Mouse (Mus musculus) ES-E14 (cell line): ENCODE results near the gene Spty2d1. TPM values are rescaled to one million over a fixed set of nuclear protein-coding genes. Genes with fewer than 3 reads are reported as not detected.

ENCODE experiments used
- DNase-seq: peaks from one replicate; pipeline ENCODE4 v3.0.0-alpha.2; 2013; ENCODE audit warnings: low read depth, low spot score
- H3K27ac ChIP-seq: 2 replicates; pipeline ENCODE4 v1.5.1; 2012; ENCODE audit warnings: low read depth, mild to moderate bottlenecking, low read length, moderate library complexity, mixed read lengths; ENCODE audit not compliant: poor library complexity, insufficient read depth, severe bottlenecking
- H3K36me3 ChIP-seq: 2 replicates; pipeline ENCODE4 v1.6.1; 2012; ENCODE audit warnings: mild to moderate bottlenecking, low read length, moderate library complexity, mixed read lengths; ENCODE audit not compliant: control insufficient read depth, poor library complexity, insufficient read depth, severe bottlenecking
- H3K4me1 ChIP-seq, 2 experiments: fragments of 150-350 bp in 1 of 2; sonication (generic) in 1 of 2; 2 replicates each; pipeline ENCODE4 v1.6.1; 2012; ENCODE audit warnings: low read length in 2 of 2, mild to moderate bottlenecking in 1 of 2, mixed read lengths in 1 of 2; ENCODE audit not compliant: control insufficient read depth in 2 of 2, insufficient read depth in 2 of 2, poor library complexity in 1 of 2
- H3K4me3 ChIP-seq, 2 experiments: fragments of 150-350 bp in 1 of 2; sonication (generic) in 1 of 2; 2 replicates each; pipeline ENCODE4 v1.5.1; 2012; ENCODE audit warnings: low read length in 2 of 2, low read depth in 1 of 2, mild to moderate bottlenecking in 1 of 2, mixed read lengths in 1 of 2; ENCODE audit not compliant: insufficient read depth in 1 of 2, poor library complexity in 1 of 2, severe bottlenecking in 1 of 2
- H3K9ac ChIP-seq: 2 replicates; pipeline ENCODE4 v1.6.1; 2012; ENCODE audit warnings: low read depth, mild to moderate bottlenecking, low read length, mixed read lengths; ENCODE audit not compliant: poor library complexity, insufficient read depth, severe bottlenecking
- H3K9me3 ChIP-seq: fragments of 150-350 bp; sonication (generic); 2 replicates; pipeline ENCODE4 v1.6.1; 2012; ENCODE audit warnings: low read depth, mild to moderate bottlenecking, low read length; ENCODE audit not compliant: control insufficient read depth, insufficient read depth
- CHD2 ChIP-seq: IDR thresholded peaks from 2 replicates; pipeline ENCODE4 v1.6.1; 2014; ENCODE audit warnings: mild to moderate bottlenecking, low read depth, low read length, inconsistent platforms
- HCFC1 ChIP-seq: IDR thresholded peaks from 2 replicates; pipeline ENCODE4 v1.6.1; 2012; ENCODE audit warnings: low read length, inconsistent platforms, borderline replicate concordance; ENCODE audit not compliant: insufficient read depth
- MAFK ChIP-seq: IDR thresholded peaks from 2 replicates; pipeline ENCODE4 v1.6.1; 2014; ENCODE audit warnings: mild to moderate bottlenecking, low read depth, low read length, inconsistent platforms; ENCODE audit not compliant: insufficient read depth
- ZC3H11A ChIP-seq: IDR thresholded peaks from 2 replicates; pipeline ENCODE4 v1.6.1; 2012; ENCODE audit warnings: low read depth, mild to moderate bottlenecking, inconsistent platforms, low read length, borderline replicate concordance
- ZNF384 ChIP-seq: IDR thresholded peaks from 2 replicates; pipeline ENCODE4 v1.6.1; 2012; ENCODE audit warnings: low read depth, low read length, inconsistent platforms
- in situ Hi-C, 2 experiments: fragments of 600-800 bp; cut with MboI; formaldehyde crosslinking; loops; one replicate each; pipeline ENCODE4 v1.15.1; 2025; ENCODE audit warnings: low sequenced_read_pairs in 2 of 2, inconsistent platforms in 1 of 2; ENCODE audit not compliant: unreplicated experiment in 2 of 2
- total RNA-seq: library from RNA; depleted of rRNA; stranded (reverse); fragments of 300-350 nt; gene quantifications from 2 replicates; pipeline ENCODE4 v1.2.3, GENCODE M21; 2012

The Spty2d1 gene
- total RNA-seq, 1 experiment, result 10.6 TPM

DNA sequence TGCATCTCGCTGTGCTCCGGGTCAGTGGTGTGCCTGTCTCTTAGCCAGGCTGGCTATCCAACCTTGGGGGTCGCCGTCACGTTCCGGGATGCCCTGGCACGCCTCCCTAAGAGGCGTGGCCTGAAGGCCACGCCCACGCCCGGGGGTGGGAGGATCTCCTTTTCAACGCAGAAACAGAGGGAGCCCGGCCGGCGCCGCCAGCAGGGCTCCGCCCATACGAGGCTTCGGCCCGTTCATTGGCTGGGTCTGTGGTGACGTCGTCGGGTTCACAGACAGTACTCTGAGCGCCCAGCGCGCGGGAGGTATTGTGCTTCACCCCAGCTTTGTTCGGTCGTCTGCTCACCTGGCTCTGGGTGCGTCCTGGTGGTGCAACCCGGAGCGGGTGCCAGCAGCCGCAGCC lies 42.2 kb upstream of the Spty2d1 start, which contains the start of gene Tmem86a:
TSS of gene Tmem86a (plus strand) at position 236 of the 400 bp plus-strand sequence.
- peak within 1 kb of the TSS; percentile 73 to 84 for H3K4me3 ChIP-seq
- no peak within 1 kb of the TSS for H3K27ac ChIP-seq
- peaks cover 0 to 4% of the 10 kb centered on the region in 2 experiments; a peak in 1 of 4 replicates for H3K4me1 ChIP-seq
- peak; percentile 93 for DNase-seq
- in situ Hi-C loops, result no loop called here
- TF ChIP-seq MAFK (no peak), ZC3H11A (no peak), ZNF384 (no peak), HCFC1 (no peak), CHD2 (no peak)
- peak within 1 kb of the TSS; percentile 72 for H3K9ac ChIP-seq
- no peaks in the 10 kb centered on the region for H3K9me3 ChIP-seq
- no peaks in the 10 kb centered on the region; the same call in 1 of the 2 replicates for H3K36me3 ChIP-seq

DNA sequence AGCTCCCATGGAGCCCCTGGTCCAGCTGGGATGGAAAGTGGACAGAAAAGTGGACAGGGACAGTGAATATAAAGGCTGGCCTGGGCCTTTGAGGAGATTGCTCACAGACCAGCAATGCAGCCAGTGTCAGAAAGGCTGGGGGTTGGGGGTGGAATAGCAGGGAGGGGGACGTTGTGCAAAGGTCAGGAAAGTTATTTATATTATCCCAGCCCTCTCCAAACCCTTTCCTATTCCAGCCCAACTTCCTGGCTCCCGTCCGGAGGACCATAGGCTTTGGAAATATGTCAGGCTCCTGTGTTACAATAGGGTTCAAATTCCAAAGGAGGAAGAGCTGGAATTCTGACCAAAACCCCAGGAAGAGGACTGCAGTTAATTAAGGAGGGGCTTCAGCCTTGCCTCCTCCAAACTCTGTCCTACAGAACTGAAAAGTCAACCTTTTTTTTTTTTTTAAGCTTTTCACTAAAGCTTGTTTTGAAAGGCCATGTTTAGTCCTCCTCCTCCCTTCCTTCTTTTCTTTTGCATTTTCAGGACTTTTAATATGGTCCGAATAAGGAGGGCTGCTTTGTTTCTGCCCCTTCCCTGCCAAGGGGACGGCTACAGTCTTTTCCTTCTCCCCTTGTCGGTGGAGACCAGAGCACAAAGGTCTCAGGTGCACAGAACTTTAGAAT lies 34.7 kb upstream of the Spty2d1 start:
- DNase-seq, result no peak
- no peak overlapping the region for H3K4me3 ChIP-seq
- no peak for TF ChIP-seq MAFK
- TF ChIP-seq ZNF384, result peak; percentile 62; the same call in 1 of the 2 replicates
- no peak overlapping the region for H3K27ac ChIP-seq
- H3K36me3 ChIP-seq, result no peaks in the 10 kb centered on the region
- in situ Hi-C loops, result no loop called here
- H3K9ac ChIP-seq, result no peak overlapping the region
- H3K4me1 ChIP-seq, result no peaks in the 10 kb centered on the region
- H3K9me3 ChIP-seq, result no peaks in the 10 kb centered on the region

DNA sequence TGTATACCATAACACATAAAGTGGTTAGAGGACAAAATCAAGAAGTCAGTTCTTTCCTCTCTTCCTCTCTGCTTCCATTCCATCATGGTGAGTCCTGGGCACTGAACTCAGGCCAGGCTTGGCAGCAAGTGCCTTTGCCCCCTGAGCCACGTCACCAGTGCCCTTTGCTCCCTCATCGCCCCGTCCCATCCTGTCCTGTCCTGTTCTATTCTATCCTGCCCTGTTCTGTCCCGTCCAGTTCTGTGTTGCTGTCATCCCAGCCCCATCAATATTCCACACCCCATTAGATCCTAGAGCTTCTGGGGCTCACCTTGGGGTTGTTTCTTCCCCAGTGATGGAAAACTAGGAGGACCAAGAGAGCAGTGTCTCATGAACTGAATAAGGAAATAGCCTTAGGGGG lies 33.9 kb upstream of the Spty2d1 start:
- no peak overlapping the region for H3K9ac ChIP-seq
- in situ Hi-C loops, result no loop called here
- no peaks in the 10 kb centered on the region for H3K36me3 ChIP-seq
- no peak overlapping the region for H3K4me3 ChIP-seq
- no peaks in the 10 kb centered on the region for H3K9me3 ChIP-seq
- DNase-seq, result no peak
- no peaks in the 10 kb centered on the region for H3K4me1 ChIP-seq
- no peak for TF ChIP-seq CHD2
- TF ChIP-seq ZNF384, result no peak
- TF ChIP-seq MAFK, result no peak
- no peak for TF ChIP-seq ZC3H11A
- H3K27ac ChIP-seq, result no peak overlapping the region

DNA sequence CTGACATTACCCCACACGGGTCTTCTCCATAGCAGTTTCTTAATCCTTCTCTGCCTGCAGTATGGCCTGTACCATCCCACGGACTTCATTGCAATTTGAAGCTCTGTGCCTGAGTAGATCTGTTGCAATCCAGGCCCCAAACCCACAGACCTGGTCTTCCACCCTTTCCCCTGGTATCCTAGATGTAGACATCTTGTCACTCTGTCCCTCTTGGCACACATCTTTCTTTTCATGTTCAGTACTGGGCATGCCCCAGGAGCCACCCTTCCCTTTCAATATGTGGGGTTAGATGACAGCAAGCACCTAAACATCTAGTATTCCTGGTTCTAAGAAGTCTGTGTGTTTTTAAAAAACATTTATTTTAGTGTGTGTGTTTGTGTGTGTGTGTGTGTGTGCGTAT lies 33.5 kb upstream of the Spty2d1 start:
- Histone ChIP-seq H3K27ac (no peak overlapping the region), H3K4me3 (no peak overlapping the region), H3K9ac (no peak overlapping the region), H3K36me3 (no peaks in the 10 kb centered on the region), H3K4me1 (no peaks in the 10 kb centered on the region), H3K9me3 (no peaks in the 10 kb centered on the region)
- TF ChIP-seq CHD2 (no peak), ZC3H11A (no peak), MAFK (no peak), ZNF384 (no peak), HCFC1 (no peak)
- DNase-seq, result no peak
- in situ Hi-C loops, result no loop called here

DNA sequence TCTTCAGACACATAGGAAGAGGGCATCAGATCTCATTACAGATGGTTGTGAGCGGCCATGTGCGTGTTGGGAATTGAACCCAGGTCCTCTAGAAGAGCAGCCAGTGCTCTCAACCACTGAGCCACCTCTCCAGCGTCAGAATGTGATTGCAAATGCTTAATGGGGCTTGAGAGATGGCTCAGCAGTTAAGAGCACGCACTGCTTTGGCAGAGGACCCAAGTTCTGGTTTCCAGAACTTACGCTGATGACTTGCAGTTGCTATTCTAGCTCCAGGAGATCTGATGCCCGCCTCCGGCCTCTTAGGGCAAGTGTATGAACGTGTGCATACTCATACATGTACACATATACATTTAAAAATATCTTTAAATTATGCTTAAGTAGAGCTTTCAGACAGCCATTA lies 27.2 kb upstream of the Spty2d1 start:
- Histone ChIP-seq H3K36me3 (no peaks in the 10 kb centered on the region), H3K9me3 (no peaks in the 10 kb centered on the region), H3K4me3 (no peak overlapping the region), H3K9ac (no peak overlapping the region), H3K4me1 (no peaks in the 10 kb centered on the region), H3K27ac (no peak overlapping the region)
- TF ChIP-seq MAFK (no peak), ZC3H11A (no peak), ZNF384 (no peak), HCFC1 (no peak), CHD2 (no peak)
- no peak for DNase-seq
- in situ Hi-C loops, result loop anchor here in 1 of 2 experiments (10.0 kb wide), 1 partner anchor 109 kb away; no protein-coding TSS in a partner anchor
